Mouse (Mus musculus): Measurements from ENCODE around the gene C2.

GRCm38 (mm10) chr17:34947606-34948005, 49.5 kb upstream of the C2 start:
- TF ChIP-seq CTCF (IDR thresholded peaks at IDR 0.05; ENCODE audit: insufficient read depth, low read length): peak; percentile 52
- TF ChIP-seq POLR2A (IDR thresholded peaks at IDR 0.05; ENCODE audit: borderline replicate concordance, extremely low read depth, low read depth, low read length): no peak

All from lung, adult 2 months (tissue).